Mouse (Mus musculus): Measurements from ENCODE around the gene Olfr1389. TPM values are rescaled to one million over a fixed set of nuclear protein-coding genes. Genes with fewer than 3 reads are reported as not detected.

Olfr1389 gene
- not detected in 2 replicates for polyA plus RNA-seq (2012; rRNA removed)

GRCm38 (mm10) chr11:49422767-49423166 is at the start of gene Olfr1389:
TSS of gene Olfr1389 (plus strand) at chr11:49423067.

GRCm38 (mm10) chr11:49436411-49436810 is 13.5 kb downstream of the Olfr1389 start, which contains the start of gene Olfr1388:
TSS of gene Olfr1388 (plus strand) at chr11:49436624.

DNA sequence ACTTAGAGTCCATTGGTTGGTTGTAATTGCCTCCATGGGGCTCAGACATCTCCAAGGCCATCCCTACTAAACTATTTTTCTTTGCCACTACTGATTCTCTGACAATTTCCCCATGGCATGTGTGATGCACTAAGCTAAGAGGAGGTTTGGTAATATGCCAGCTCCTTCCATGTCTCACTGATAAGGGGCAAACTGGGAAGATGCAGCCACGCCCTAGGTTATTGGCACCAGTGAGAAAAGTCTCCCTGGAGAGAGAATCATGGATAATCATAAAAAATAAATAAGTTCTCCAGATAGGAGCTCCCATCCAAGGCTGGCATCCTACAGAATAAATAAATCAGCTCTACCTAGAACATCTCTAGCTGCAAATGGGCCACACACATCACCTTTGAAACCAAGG is 32.2 kb downstream of the Olfr1389 start, which contains the start of gene Olfr1387:
Gene Olfr1387 (plus strand): TSS at position 301 of the 400 bp plus-strand sequence.

DNA sequence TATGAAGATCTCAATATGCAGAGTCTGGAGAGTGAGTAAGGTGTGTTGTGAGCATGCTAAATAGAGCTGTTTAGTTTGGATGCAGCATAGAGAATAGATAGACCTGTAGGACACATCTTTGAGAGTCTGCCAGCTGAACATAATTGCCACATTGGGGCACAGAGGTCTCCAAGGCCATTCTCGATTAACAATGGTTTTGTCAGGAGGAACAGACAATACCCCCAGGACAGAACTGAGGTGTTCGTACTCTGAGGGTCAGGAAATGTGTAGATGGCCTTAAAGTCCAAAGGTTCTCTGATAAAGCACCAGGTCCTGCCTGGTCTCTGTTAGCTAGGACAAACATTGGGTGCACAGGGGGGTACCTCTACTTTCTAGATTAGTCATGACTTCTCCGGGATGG is 41.9 kb downstream of the Olfr1389 start, which contains the start of gene Olfr1386:
Gene Olfr1386 (plus strand): TSS at position 301 of the 400 bp plus-strand sequence.

Other genes starting within 250 kb of the Olfr1389 start
- gene Btnl9, start 235.9 kb upstream of the Olfr1389 start, polyA plus RNA-seq (2012; rRNA removed) = 0.63 and 0.68 TPM in 2 replicates
- gene Zfp62, start 219.8 kb upstream of the Olfr1389 start, polyA plus RNA-seq (2012; rRNA removed) = 5.8 and 6.9 TPM in 2 replicates
- 22.4 and 25.0 TPM in 2 replicates for gene Mgat1, start 178.9 kb upstream of the Olfr1389 start, polyA plus RNA-seq (2012; rRNA removed)
- 0.05 TPM in 2 replicates for gene Olfr1393, start 144.8 kb upstream of the Olfr1389 start, polyA plus RNA-seq (2012; rRNA removed)
- 0.01 TPM in 2 replicates for gene Olfr1392, start 137.8 kb upstream of the Olfr1389 start, polyA plus RNA-seq (2012; rRNA removed)
- not detected in 2 replicates for gene Olfr10, start 118.3 kb upstream of the Olfr1389 start, polyA plus RNA-seq (2012; rRNA removed)
- not detected in 2 replicates for gene Olfr1391, start 100.3 kb upstream of the Olfr1389 start, polyA plus RNA-seq (2012; rRNA removed)
- gene Olfr1390, start 87.9 kb upstream of the Olfr1389 start, polyA plus RNA-seq (2012; rRNA removed) = not detected in 2 replicates
- gene Olfr1388, start 13.6 kb downstream of the Olfr1389 start, polyA plus RNA-seq (2012; rRNA removed) = 0.14 TPM in 2 replicates
- gene Olfr1387, start 32.3 kb downstream of the Olfr1389 start, polyA plus RNA-seq (2012; rRNA removed) = not detected in 2 replicates
- gene Olfr1386, start 42.0 kb downstream of the Olfr1389 start, polyA plus RNA-seq (2012; rRNA removed) = not detected in 2 replicates
- gene Olfr1385, start 66.0 kb downstream of the Olfr1389 start, polyA plus RNA-seq (2012; rRNA removed) = not detected in 2 replicates
- not detected in 2 replicates for gene Olfr1384, start 83.7 kb downstream of the Olfr1389 start, polyA plus RNA-seq (2012; rRNA removed)
- gene Olfr1383, start 96.6 kb downstream of the Olfr1389 start, polyA plus RNA-seq (2012; rRNA removed) = not detected in 2 replicates
- gene Olfr1382, start 105.2 kb downstream of the Olfr1389 start, polyA plus RNA-seq (2012; rRNA removed) = not detected in 2 replicates
- gene Olfr1381, start 120.4 kb downstream of the Olfr1389 start, polyA plus RNA-seq (2012; rRNA removed) = not detected in 2 replicates
- not detected in 2 replicates for gene Olfr1380, start 133.8 kb downstream of the Olfr1389 start, polyA plus RNA-seq (2012; rRNA removed)
- 1.8 and 2.0 TPM in 2 replicates for gene Flt4, start 186.2 kb downstream of the Olfr1389 start, polyA plus RNA-seq (2012; rRNA removed)
- gene Scgb3a1, start 240.5 kb downstream of the Olfr1389 start, polyA plus RNA-seq (2012; rRNA removed) = 0.18 TPM in 1 of 2 replicates, not detected in the other

Measured in liver, embryonic 14 days (tissue).